Mouse (Mus musculus): Measurements from ENCODE around the gene Tm9sf3. TPM values are rescaled to one million over a fixed set of nuclear protein-coding genes. Genes with fewer than 3 reads are reported as not detected.

The Tm9sf3 gene
- polyA plus RNA-seq, 1 experiment, result 49.5 TPM

DNA sequence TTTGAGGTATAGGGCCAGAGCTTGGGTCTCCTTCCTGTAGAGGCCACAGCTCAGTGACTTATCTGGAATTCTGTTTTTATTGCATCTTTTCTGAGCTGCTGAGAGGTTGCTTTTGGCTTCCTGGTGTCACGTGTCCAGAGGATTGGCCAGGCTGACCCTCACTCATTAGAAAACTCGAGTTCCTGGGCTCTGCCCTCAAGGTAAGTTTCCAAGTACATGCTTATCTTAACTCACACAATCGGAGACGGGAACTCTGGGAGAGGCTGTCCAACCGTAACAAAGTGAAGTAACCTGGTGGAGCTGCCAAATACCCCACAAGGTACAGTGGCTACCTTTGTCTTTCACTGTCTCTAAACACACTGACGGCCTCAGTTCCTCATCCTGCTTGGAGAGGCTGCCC is 39.6 kb upstream of the Tm9sf3 start:
- Histone ChIP-seq H3K79me2 (ENCODE audit: control insufficient read depth, insufficient read depth) (no peaks in the 10 kb centered on the region), H3K4me3 (ENCODE audit: insufficient read depth, poor library complexity, severe bottlenecking) (no peak overlapping the region), H3K36me3 (ENCODE audit: control insufficient read depth, insufficient read depth) (no peaks in the 10 kb centered on the region), H3K27me3 (ENCODE audit: control insufficient read depth, insufficient read depth, insufficient read length) (peaks cover 77% of the 10 kb centered on the region), H3ac (ENCODE audit: control insufficient read depth, insufficient read length, low read depth) (no peak overlapping the region), H3K79me3 (ENCODE audit: low read depth) (no peaks in the 10 kb centered on the region)
- no peak for TF ChIP-seq CTCF (IDR thresholded peaks at IDR 0.05; ENCODE audit: control insufficient read depth, insufficient read depth, insufficient read length)
- no peak for TF ChIP-seq FOSL1 (IDR thresholded peaks at IDR 0.05; ENCODE audit: insufficient read depth, low read length, poor library complexity, severe bottlenecking)
- no peak for TF ChIP-seq MAX (IDR thresholded peaks at IDR 0.05)
- TF ChIP-seq USF1 (IDR thresholded peaks at IDR 0.05; ENCODE audit: low read depth), result no peak
- no peak for TF ChIP-seq MYOD1 (IDR thresholded peaks at IDR 0.05; ENCODE audit: control insufficient read depth, insufficient read length, low read depth)
- no peak for TF ChIP-seq CEBPB (IDR thresholded peaks at IDR 0.05; ENCODE audit: low read depth)
- TF ChIP-seq MYOG (IDR thresholded peaks at IDR 0.05; ENCODE audit: control insufficient read depth, extremely low read depth, insufficient read length), result no peak

GRCm38 (mm10) chr19:41301856-41302255 is 38.1 kb upstream of the Tm9sf3 start:
- TF ChIP-seq MYOG (IDR thresholded peaks at IDR 0.05; ENCODE audit: control insufficient read depth, extremely low read depth, insufficient read length) (no peak), FOSL1 (IDR thresholded peaks at IDR 0.05; ENCODE audit: insufficient read depth, low read length, poor library complexity, severe bottlenecking) (no peak), CTCF (IDR thresholded peaks at IDR 0.05; ENCODE audit: control insufficient read depth, insufficient read depth, insufficient read length) (no peak)
- peaks cover 79% of the 10 kb centered on the region for H3K27me3 ChIP-seq (ENCODE audit: control insufficient read depth, insufficient read depth, insufficient read length)
- H3K4me3 ChIP-seq (ENCODE audit: insufficient read depth, poor library complexity, severe bottlenecking), result no peak overlapping the region
- H3K36me3 ChIP-seq (ENCODE audit: control insufficient read depth, insufficient read depth), result no peaks in the 10 kb centered on the region
- no peaks in the 10 kb centered on the region for H3K79me2 ChIP-seq (ENCODE audit: control insufficient read depth, insufficient read depth)
- H3K79me3 ChIP-seq (ENCODE audit: low read depth), result no peaks in the 10 kb centered on the region
- no peak overlapping the region for H3ac ChIP-seq (ENCODE audit: control insufficient read depth, insufficient read length, low read depth)

GRCm38 (mm10) chr19:41299446-41299845 is 35.6 kb upstream of the Tm9sf3 start:
- Histone ChIP-seq H3K4me3 (ENCODE audit: insufficient read depth, poor library complexity, severe bottlenecking) (no peak overlapping the region), H3K27me3 (ENCODE audit: control insufficient read depth, insufficient read depth, insufficient read length) (peaks cover 67% of the 10 kb centered on the region), H3K79me2 (ENCODE audit: control insufficient read depth, insufficient read depth) (no peaks in the 10 kb centered on the region), H3K79me3 (ENCODE audit: low read depth) (no peaks in the 10 kb centered on the region), H3ac (ENCODE audit: control insufficient read depth, insufficient read length, low read depth) (no peak overlapping the region), H3K36me3 (ENCODE audit: control insufficient read depth, insufficient read depth) (no peaks in the 10 kb centered on the region)
- TF ChIP-seq CTCF (IDR thresholded peaks at IDR 0.05; ENCODE audit: control insufficient read depth, insufficient read depth, insufficient read length) (no peak), MAX (IDR thresholded peaks at IDR 0.05) (no peak), USF1 (IDR thresholded peaks at IDR 0.05; ENCODE audit: low read depth) (no peak), CEBPB (IDR thresholded peaks at IDR 0.05; ENCODE audit: low read depth) (no peak), MYOD1 (IDR thresholded peaks at IDR 0.05; ENCODE audit: control insufficient read depth, insufficient read length, low read depth) (no peak), MYOG (IDR thresholded peaks at IDR 0.05; ENCODE audit: control insufficient read depth, extremely low read depth, insufficient read length) (no peak)

DNA sequence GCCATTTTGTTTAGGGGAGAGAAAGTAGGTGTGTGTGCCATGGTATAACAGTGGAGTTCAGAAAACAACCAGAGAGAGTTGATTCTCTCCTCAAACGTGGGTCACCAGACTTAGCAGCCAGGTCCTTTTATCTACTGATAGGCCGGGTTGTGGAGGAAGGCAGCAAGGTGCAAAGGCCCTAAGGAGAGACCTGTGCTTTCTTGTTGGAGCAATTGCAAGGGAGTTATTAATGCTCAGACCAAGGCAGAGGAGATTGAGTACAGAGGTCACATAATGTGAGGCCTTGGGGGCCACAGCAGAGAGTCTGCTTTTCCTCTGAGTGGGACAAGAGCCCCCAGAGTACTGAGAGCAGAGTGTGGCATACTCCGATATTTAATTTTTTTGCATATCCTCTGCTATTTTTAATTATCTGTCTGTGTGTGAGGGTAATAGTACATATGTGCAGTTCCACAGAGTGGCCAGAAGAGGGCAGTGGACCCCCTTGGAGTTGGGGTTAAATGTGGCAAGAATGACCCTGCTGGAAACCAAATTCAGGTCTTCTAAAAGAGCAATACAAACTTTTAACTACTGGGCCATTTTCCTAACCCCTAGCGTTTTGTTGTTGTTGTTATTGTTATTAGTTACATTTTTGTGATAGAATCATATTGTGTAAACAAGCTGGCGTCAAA is 27.3 kb upstream of the Tm9sf3 start:
- Histone ChIP-seq H3ac (ENCODE audit: control insufficient read depth, insufficient read length, low read depth) (no peak overlapping the region), H3K79me3 (ENCODE audit: low read depth) (no peaks in the 10 kb centered on the region), H3K4me3 (ENCODE audit: insufficient read depth, poor library complexity, severe bottlenecking) (no peak overlapping the region), H3K79me2 (ENCODE audit: control insufficient read depth, insufficient read depth) (no peaks in the 10 kb centered on the region), H3K27me3 (ENCODE audit: control insufficient read depth, insufficient read depth, insufficient read length) (peaks cover 17% of the 10 kb centered on the region), H3K36me3 (ENCODE audit: control insufficient read depth, insufficient read depth) (no peaks in the 10 kb centered on the region)
- TF ChIP-seq MYOG (IDR thresholded peaks at IDR 0.05; ENCODE audit: control insufficient read depth, extremely low read depth, insufficient read length) (no peak), CTCF (IDR thresholded peaks at IDR 0.05; ENCODE audit: control insufficient read depth, insufficient read depth, insufficient read length) (no peak)

DNA sequence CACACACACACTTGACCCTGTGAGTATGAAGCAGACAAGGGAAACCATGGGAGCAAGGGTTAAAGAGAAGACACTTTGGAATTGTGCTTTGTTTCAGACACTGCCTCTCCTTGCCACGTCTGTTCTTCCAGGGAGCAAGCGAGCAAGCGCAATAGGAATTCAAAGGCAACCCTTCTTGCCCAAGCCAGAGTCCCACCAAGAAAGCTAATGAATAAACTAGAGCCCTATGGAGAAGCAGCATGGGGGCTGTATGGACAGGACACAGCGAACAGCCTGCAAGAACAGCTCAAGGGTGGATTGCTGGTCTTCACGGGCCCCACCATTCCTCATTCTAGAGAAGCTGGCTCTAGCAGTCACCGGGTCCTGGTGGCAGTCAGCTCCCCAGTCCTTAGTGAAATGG is 24.8 kb upstream of the Tm9sf3 start:
- no peak for TF ChIP-seq FOSL1 (IDR thresholded peaks at IDR 0.05; ENCODE audit: insufficient read depth, low read length, poor library complexity, severe bottlenecking)
- Histone ChIP-seq H3ac (ENCODE audit: control insufficient read depth, insufficient read length, low read depth) (no peak overlapping the region), H3K4me3 (ENCODE audit: insufficient read depth, poor library complexity, severe bottlenecking) (no peak overlapping the region), H3K36me3 (ENCODE audit: control insufficient read depth, insufficient read depth) (no peaks in the 10 kb centered on the region), H3K79me2 (ENCODE audit: control insufficient read depth, insufficient read depth) (no peaks in the 10 kb centered on the region), H3K79me3 (ENCODE audit: low read depth) (no peaks in the 10 kb centered on the region), H3K27me3 (ENCODE audit: control insufficient read depth, insufficient read depth, insufficient read length) (peaks cover 20% of the 10 kb centered on the region)

GRCm38 (mm10) chr19:41287224-41287623 is 23.4 kb upstream of the Tm9sf3 start:
- Histone ChIP-seq H3K4me3 (ENCODE audit: insufficient read depth, poor library complexity, severe bottlenecking) (no peak overlapping the region), H3K36me3 (ENCODE audit: control insufficient read depth, insufficient read depth) (no peaks in the 10 kb centered on the region), H3ac (ENCODE audit: control insufficient read depth, insufficient read length, low read depth) (no peak overlapping the region), H3K79me2 (ENCODE audit: control insufficient read depth, insufficient read depth) (no peaks in the 10 kb centered on the region), H3K27me3 (ENCODE audit: control insufficient read depth, insufficient read depth, insufficient read length) (peaks cover 20% of the 10 kb centered on the region), H3K79me3 (ENCODE audit: low read depth) (no peaks in the 10 kb centered on the region)
- no peak for TF ChIP-seq FOSL1 (IDR thresholded peaks at IDR 0.05; ENCODE audit: insufficient read depth, low read length, poor library complexity, severe bottlenecking)
- TF ChIP-seq USF1 (IDR thresholded peaks at IDR 0.05; ENCODE audit: low read depth), result no peak
- no peak for TF ChIP-seq MYOD1 (IDR thresholded peaks at IDR 0.05; ENCODE audit: control insufficient read depth, insufficient read length, low read depth)
- no peak for TF ChIP-seq MYOG (IDR thresholded peaks at IDR 0.05; ENCODE audit: control insufficient read depth, extremely low read depth, insufficient read length)
- no peak for TF ChIP-seq CEBPB (IDR thresholded peaks at IDR 0.05; ENCODE audit: low read depth)
- TF ChIP-seq CTCF (IDR thresholded peaks at IDR 0.05; ENCODE audit: control insufficient read depth, insufficient read depth, insufficient read length), result no peak
- TF ChIP-seq MAX (IDR thresholded peaks at IDR 0.05), result no peak
